Mouse (Mus musculus) erythroblast, embryonic 14.5 days (primary cell): Measurements from ENCODE around the gene Nckap5.

Source experiments
- GATA1 ChIP-seq: IDR thresholded peaks from 2 replicates; pipeline ENCODE4 v1.6.1; 2012; ENCODE audit warnings: low read length, inconsistent platforms, mixed read lengths
- TAL1 ChIP-seq: IDR thresholded peaks from 3 replicates; pipeline ENCODE4 v1.6.1; 2012; ENCODE audit warnings: low read length, inconsistent platforms, mixed read lengths

DNA sequence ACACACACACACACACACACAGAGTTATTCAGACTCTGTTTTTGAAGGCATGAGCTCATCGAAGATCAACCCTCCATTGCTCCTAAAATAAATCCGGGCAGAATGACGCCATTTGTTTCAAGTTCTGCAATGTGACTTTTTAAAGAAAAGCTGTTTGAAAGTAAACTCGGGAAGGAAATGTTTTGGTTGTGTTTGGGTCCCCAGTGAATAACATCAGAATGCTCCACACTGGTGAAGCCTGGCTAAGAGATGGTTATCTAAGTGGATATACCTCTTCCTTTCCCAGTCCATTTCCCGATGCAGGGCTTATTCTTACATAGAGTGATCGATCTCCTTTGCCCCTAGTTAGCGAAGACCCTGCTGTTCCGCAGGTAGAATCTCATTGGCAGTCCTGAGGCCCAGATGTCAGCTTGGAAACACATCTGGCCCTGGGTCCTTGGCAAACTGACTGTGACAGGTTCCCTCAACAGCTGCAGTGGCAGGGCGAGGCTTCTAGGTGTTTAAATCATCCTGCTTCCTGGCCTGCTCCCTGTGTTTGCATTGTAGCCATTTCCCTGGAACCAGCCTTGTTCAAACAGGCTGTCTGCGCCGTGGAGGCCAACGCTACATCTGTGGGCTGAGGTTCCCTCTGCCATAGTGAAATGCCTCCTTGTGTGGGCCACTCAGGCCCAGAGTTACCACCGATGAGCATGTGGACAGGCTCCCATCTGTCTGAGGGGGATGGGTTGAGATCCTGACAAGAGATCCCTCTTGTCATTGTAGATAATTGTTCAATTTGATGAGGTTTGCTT, 78.2 kb downstream of the Nckap5 start:
- TF ChIP-seq TAL1 (no peak), GATA1 (no peak)
